Mouse (Mus musculus) yolk sac, embryonic 10.5 days (tissue): Measurements from ENCODE around the gene Lrmda.
"Not testable (repeated sequence)": the region's sequence is repeated elsewhere in the genome, so short reads cannot be mapped to it uniquely, and the experiment has no call there.

Experiments
- DNase-seq: peaks from one replicate; pipeline ENCODE4 v3.0.0-alpha.2; 2017; ENCODE audit warnings: low spot score

Gene Lrmda

GRCm38 (mm10) chr14:22800871-22801636 lies 781.5 kb downstream of the Lrmda start:
- peak; percentile 18 for DNase-seq

- not testable (repeated sequence) for DNase-seq
Measured at GRCm38 (mm10) chr14:22801714-22802113, 782.2 kb downstream of the Lrmda start.

- peak; percentile 51 for DNase-seq
Measured at GRCm38 (mm10) chr14:22807324-22807723, 787.8 kb downstream of the Lrmda start.

GRCm38 (mm10) chr14:22807726-22808594 lies 788.4 kb downstream of the Lrmda start:
- DNase-seq = peak; percentile 72

- DNase-seq = no peak
Measured at GRCm38 (mm10) chr14:22808595-22809166, 789.2 kb downstream of the Lrmda start.

GRCm38 (mm10) chr14:22809229-22809628 lies 789.7 kb downstream of the Lrmda start:
- DNase-seq = no peak

- no peak for DNase-seq
Measured at GRCm38 (mm10) chr14:22810531-22810930, 791.0 kb downstream of the Lrmda start.

- no peak for DNase-seq
Measured at GRCm38 (mm10) chr14:22812824-22813223, 793.3 kb downstream of the Lrmda start.

- DNase-seq = peak; percentile 27
Measured at GRCm38 (mm10) chr14:22813389-22813788, 793.9 kb downstream of the Lrmda start.

GRCm38 (mm10) chr14:22814811-22815345 lies 795.4 kb downstream of the Lrmda start:
- no peak for DNase-seq

GRCm38 (mm10) chr14:22817346-22818201 lies 798.1 kb downstream of the Lrmda start:
- peak; percentile 24 for DNase-seq

- no peak for DNase-seq
Measured at GRCm38 (mm10) chr14:22818202-22818530, 798.7 kb downstream of the Lrmda start.

- DNase-seq = no peak
Measured at GRCm38 (mm10) chr14:22822942-22823341, 803.4 kb downstream of the Lrmda start.

GRCm38 (mm10) chr14:22826825-22827224 lies 807.3 kb downstream of the Lrmda start:
- no peak for DNase-seq

- DNase-seq = no peak
Measured at GRCm38 (mm10) chr14:22837058-22837457, 817.5 kb downstream of the Lrmda start.

GRCm38 (mm10) chr14:22841136-22841535 lies 821.6 kb downstream of the Lrmda start:
- no peak for DNase-seq

- DNase-seq = no peak
Measured at GRCm38 (mm10) chr14:22844006-22844405, 824.5 kb downstream of the Lrmda start.

- no peak for DNase-seq
Measured at GRCm38 (mm10) chr14:22845401-22845800, 825.9 kb downstream of the Lrmda start.

- DNase-seq = no peak
Measured at GRCm38 (mm10) chr14:22847011-22847786, 827.7 kb downstream of the Lrmda start.

GRCm38 (mm10) chr14:22849108-22849507 lies 829.6 kb downstream of the Lrmda start:
- no peak for DNase-seq

- DNase-seq = no peak
Measured at GRCm38 (mm10) chr14:22860631-22861030, 841.1 kb downstream of the Lrmda start.
